Mouse (Mus musculus): ENCODE data around the gene Dusp7.
A peak's percentile ranks its signal among the peaks of the same experiment; 100 is the strongest.

Gene Dusp7

DNA sequence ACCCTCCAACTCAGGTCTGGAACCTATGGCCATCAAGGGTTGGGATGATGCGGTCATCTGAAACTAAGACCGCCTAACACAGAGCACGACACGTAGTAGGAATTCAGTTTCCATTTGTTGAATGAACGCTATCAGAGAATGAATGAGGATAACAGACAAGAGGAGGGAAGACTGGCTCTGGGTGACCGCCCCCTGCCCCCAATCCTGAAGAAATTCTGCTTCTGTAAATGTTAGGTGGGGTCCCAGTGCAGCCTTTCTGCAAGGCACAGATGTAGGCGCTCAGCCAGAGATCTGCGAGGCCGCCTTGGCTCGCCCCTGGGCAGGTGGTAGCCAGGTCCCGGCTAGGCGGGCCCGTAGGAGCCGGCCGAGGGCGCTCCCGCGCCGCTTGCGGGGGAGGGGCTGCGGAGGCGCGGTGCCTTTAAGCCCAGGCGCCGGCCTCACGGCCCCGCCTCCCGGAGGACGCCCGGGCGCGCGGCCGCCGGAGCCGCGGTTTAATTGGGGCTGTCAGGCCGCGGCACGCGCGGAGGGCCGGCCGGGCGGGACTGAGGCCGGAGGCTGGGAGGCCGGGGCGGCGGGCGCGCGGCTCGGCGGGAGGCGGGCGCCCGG lies at the start of gene Dusp7:
Gene Dusp7 (plus strand): TSS at position 521 of the 606 bp plus-strand sequence.
- DNase-seq: peak; percentile 77

GRCm38 (mm10) chr9:106319095-106319494 lies 49.3 kb upstream of the Dusp7 start:
- no peak for DNase-seq

- DNase-seq: no peak
Measured at GRCm38 (mm10) chr9:106322497-106322896, 45.9 kb upstream of the Dusp7 start.

DNA sequence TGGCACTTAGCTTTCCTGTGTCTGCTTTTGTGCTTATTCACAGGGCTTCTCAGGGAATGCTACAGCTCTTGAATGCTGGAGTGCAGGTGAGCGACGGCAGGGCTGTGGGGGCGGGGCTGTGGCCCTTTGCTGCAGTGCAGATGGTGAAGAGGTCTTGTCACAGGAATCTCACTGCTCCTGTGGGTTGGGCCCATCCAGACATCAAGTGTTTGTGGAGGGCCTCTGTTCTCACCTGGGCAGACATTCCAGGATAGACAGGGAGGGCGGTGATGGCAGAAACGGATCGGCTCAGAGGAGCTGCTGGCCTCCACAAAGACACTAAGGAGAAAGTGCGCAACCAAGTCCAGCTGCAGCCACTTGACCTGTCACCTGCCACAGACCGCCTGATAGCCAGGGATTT lies 42.2 kb upstream of the Dusp7 start:
- DNase-seq: no peak

DNA sequence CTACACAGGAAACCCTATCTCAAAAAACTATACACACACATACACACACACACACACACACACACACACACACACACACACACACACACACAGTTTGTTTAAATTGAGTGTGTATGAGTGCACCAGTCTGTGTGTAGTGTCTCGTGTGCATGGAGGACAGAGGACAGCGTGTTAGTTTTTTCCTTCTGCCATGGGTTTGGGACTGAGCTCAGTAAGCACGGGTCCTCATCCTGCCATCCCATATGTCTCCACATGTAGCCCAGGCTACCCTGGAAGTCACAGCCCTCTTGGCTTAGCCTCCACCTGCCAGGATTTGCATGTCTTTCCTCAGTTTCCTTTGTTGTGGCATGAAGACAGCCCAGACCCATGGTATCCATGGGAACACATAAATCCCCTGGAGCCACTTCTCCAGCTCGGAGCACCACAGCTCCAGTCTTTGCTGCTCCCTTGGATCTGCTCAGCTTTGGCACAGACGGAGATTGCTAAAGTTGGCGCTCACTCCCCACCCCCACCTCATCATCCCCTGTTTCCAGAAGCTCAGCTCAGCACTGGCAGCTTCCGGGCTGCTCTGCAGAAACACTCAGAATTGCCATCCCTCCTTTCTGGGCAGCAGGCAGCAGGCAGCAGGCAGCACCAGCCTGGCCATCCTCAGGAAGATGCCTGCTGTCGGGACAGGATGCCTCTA lies 41.2 kb upstream of the Dusp7 start:
- DNase-seq: no peak

GRCm38 (mm10) chr9:106328068-106328610 lies 40.3 kb upstream of the Dusp7 start:
- no peak for DNase-seq

DNA sequence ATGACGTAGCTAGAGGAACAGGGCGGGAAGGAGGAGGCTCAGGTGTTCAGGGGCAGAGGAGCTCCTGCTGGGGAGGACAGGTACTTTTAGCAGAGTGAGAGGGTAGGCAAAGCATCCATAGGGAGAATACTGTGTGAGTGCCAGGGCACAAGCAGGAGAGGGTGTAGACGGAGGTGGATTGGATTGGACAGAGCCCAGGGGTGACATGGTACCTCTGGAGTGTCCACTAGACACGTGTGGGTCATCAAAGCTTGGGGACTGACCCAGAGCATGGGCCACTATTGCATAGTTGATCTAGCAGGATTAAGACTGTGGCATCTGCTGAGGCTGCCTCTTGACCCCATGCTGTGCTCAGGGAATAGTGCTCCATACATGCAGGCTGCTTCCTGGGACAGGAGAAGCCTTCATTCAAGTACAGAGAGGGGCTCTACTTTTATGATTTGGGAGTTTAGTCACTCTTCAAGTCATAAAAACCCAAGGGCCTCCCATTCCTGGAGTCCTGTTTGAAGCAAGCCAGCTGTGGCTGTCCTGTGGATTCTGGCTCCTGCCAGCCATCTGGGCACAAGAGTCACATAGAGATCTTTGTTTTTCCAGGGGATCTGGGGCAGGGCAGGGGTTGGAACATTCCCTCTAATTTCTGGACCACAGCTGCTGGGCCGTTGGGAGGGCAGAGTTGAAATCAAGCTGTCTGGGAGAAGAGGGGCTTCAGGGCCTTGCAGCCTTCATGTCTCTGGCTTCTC lies 39.5 kb upstream of the Dusp7 start:
- DNase-seq: no peak

DNA sequence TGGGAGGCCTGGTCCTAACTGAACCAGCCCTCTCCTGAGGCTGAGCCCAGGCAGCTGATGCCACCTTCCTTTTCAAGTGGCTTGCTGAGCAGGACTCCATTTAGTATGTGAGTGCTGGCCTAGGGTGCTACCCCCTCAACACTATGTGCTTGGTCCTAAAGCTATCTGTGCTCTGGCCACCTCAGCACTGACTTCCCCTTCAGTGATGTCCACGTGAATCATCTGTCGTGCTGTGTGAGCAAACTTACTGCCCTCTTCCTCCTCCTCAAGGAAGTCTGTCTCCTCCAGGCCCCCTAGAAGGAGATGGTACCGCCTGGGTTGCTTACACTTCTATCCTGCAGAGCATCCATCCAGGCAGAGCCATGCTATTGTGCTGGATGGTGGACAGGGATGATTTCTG lies 35.7 kb upstream of the Dusp7 start:
- no peak for DNase-seq

DNA sequence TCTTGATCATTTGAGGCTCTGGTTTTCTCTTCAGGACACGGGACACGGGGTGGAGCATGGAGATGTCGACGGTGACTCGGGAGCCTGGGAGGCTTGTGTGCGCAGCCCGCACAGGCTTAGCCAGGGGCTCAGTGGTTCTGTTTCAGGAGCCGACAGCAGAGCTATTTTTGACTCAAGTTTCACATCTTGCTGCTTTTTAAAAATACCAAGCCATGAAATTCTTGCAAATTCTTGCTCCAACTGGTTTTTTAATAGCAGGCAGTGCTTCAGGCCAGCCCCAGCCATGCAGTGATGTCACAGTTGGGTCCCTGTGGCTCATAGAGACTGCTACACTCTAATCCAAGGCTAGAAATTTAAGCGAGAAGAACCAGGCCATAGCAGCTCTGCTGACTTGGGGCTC lies 30.8 kb upstream of the Dusp7 start:
- DNase-seq: no peak

DNA sequence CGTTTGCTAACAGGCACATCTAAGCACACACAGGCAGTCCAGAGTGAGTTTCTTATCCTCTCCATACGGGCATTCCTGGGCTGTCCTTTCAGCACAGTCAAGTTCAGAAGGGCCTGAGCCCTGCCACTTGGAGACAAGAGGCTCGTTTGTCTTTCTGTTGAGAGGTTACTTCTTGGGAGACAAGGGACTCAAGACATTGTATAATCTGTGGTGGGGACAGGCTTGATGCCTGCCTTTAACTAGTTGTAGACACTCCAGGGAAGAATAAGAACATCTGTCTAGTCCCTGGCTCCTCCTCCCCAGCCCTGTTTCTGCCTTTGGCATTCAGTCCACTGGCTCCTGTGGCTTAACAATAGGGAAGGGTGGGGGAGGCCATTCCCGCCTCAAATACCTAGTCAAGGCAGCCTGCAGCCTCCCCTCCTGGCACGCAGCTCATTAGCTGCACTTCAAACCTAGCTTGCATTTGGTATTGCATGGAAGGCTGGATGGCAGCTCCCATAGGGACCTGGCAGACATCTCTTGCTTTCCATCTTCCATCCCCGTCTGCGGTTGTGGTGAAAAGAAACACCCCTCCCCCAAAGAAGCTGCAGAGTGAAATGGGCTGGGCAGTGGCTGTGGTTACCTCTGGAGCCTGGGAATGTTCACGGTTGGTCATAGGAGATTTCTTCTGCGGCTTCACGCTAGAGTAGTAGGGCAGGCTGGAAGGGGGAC lies 29.8 kb upstream of the Dusp7 start:
- DNase-seq: no peak

DNA sequence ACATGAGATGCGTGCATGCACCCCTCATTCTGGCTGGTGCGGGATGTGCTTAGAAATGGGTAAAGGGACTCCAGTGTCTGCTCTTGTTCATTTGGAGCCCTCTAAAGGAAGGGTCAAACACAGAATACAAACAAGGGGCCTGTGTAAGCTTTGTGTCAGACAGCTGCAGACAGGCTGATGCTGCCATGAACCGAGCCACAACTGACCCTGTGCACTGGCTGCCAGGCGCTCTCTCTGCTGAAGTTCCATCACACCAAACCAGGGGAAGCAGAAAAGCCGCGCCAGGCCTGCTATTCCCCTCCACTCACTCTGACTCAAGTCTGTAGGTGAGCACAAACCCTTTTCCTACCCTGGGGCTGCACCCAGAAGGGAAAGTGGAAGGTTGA lies 29.3 kb upstream of the Dusp7 start:
- no peak for DNase-seq

DNA sequence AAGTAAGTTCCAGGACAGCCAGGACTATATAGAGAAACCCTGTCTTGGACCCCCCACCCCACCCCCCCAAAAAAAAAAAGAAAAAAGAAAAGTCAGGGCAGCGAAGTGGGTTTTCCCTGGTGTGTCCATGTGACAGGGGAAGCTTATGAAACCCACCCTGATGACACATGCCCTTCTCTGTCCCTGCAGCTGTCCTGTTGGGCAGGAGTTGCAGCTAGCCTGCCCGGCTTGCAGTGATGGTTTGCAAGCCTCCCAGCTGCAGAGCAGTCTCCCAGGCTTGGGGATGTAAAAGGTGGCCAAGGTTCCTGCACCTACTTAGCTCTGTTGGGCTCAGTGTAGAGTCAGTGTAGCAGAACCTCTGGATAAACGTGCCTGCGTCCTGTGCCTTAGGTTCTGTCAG lies 28.7 kb upstream of the Dusp7 start:
- DNase-seq: no peak

- DNase-seq: no peak
Measured at GRCm38 (mm10) chr9:106340501-106341312, 27.7 kb upstream of the Dusp7 start.

DNA sequence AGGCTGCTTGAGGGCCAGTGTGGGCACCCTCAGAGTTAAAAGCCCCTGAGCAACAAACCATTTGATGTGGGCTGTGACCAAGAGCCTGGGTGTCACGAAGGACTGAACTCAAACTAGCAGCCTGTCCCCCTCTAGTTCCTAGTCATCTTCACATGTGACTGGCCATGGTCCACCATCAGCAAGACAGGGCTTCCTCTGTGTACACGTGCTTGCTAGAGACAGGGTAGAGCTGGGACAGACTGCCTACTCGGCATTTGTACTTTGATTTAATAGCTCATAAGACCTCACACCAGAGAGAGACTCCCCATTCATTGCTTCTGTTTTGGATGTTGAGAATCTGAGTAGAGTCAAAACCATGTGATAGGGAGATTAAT lies 27.1 kb upstream of the Dusp7 start:
- DNase-seq: no peak

DNA sequence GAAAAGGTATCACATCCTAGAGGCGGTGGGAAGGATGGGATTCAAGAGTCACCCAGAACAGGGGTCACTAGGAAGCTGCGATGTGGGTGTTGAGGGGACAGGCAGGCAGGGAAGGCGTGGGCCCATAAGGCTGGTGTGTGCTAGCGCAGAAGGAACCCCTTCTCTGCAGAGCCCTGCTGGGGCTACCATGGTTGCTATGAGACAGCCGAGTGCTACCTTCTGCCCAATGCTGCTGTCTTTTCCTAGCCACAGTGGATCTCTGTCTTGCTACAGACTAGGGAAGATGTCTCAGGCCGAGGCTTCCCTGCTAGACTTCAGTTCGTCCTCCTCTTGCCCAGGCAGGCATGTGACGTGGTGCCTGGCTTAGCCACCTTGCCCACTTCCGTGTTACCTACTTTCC lies 25.9 kb upstream of the Dusp7 start:
- no peak for DNase-seq

GRCm38 (mm10) chr9:106345167-106345566 lies 23.3 kb upstream of the Dusp7 start:
- DNase-seq: no peak

DNA sequence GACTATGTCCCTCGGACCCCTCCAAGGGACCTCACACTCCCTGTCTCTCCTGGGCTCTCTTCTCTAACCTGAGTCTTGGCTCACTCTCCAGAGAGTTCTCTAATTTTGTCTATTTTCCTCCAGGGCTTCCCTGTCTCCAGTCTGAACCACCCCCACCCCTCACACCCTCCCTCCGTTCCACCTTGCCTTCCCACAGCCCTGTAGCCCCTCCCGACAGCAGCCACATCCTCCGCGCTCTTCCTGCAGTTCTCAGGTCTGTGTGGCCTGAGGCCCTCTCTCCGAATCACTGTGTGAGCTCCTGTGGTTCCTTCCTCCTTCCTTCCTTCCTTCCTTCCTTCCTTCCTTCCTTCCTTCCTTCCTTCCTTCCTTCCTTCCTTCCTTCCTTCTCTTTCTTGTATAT lies 22.8 kb upstream of the Dusp7 start:
- no peak for DNase-seq

DNA sequence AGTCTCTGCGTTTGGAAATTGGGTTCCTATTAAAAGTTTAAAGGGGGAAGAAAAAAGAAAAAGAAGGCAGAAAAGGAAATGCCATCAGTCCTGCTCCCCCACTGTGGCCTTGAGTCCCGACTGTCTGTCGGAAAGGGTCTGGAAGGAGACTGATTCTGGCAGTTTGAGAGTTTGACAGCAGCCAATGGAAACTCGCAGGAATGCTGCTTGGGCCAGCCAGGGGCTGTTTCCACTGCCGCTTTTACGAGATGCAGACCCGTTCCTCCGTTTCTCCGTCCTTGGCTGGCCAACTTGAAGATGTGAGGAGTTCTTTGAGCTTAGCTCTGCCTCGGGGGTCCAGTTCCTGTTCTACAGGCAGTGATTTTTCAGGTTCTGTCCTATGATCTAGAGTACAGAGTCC lies 20.2 kb upstream of the Dusp7 start:
- DNase-seq: no peak

DNA sequence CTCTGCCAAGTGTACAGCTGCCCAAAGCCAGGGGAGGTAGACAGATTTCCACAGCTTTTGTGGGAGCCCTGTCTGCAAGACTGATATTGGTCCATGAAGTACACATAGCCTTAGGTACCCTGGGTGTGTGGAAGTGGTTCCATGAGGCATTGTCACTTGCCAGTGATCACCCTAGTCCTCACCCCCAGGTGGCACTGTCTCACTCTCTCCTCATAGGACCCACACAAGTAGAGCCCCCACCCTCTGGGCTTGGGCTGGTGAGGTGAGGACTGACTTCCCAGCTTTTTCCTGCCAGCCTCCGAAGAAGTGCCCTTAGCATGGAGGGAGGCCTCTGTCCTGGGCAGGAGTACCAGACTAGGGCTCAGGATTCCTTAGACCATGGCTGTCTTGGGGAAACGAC lies 19.4 kb upstream of the Dusp7 start:
- peak; percentile 71 for DNase-seq

DNA sequence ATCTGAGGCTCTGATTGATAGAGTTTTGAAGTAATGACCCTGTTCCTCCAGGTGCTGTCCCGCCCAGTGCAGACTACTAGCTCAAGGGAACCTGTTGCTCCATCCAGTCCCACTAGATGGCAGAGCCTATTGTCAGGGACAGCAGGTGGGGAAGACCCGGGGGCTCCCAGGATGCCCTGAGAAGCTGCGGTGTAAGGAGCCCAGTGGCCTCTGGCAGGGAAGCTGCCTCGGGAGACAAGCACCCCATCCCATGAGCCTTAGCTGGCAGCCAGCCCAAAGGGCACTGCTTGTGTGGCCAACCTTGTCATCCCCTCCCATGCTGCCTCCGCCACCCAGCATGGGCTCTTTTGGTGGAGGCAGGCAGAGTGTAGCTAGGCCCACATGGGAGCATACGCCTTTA lies 17.3 kb upstream of the Dusp7 start:
- no peak for DNase-seq

- DNase-seq: no peak
Measured at GRCm38 (mm10) chr9:106353779-106354178, 14.7 kb upstream of the Dusp7 start.

GRCm38 (mm10) chr9:106354810-106355209 lies 13.6 kb upstream of the Dusp7 start:
- no peak for DNase-seq
